Mouse (Mus musculus) cortical plate, adult 2 months (tissue): ENCODE data around the gene Plac8.

Source experiments
- CTCF ChIP-seq: fragments of 200-500 bp; IDR thresholded peaks from 2 replicates; pipeline ENCODE4 v1.5.1; 2011; ENCODE audit warnings: mild to moderate bottlenecking, control low read depth, low read length; ENCODE audit not compliant: insufficient read depth; ENCODE audit errors: extremely low read depth
- POLR2A ChIP-seq: fragments of 200-500 bp; IDR thresholded peaks from 2 replicates; pipeline ENCODE4 v1.6.1; 2011; ENCODE audit warnings: mild to moderate bottlenecking, low read length, control low read depth; ENCODE audit not compliant: insufficient read depth; ENCODE audit errors: extremely low read depth

- no peak for TF ChIP-seq POLR2A
- TF ChIP-seq CTCF, result no peak
Measured at GRCm38 (mm10) chr5:100569997-100570595, 1.9 kb downstream of the Plac8 start.
